In the genomic region with DNA sequence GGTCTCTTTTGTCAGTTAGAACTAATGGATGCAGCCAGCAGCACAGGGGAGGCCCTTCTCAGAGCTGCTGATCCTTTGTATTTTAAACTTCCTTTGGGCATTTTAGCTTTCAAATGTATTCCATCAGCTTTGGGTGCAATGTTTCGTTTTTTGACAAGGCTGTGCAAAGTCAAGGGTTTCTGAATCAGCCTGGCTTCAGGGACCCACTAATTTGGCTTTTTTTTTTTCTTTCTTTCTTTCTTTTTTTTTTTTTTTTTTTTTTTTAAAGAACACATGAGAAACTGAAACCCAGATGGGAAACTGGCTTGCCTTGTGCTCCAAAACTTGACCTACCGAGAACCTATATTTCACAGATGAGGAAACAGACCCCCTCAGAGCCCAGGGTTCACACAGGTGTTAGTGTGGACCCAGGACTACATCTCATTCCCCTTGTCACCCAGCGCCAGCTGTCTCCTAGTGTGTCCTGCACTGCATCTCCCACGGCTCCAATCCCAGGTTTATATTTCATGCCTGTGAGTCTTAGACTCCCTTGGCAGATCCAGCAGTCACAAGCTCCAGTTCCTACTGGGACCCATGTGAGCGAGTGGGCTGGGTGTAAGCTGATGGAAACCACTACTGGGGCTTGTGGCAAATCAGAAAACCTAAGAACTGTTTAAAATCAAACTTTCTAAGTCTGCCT, we compare ENCODE assay signal across 8 mouse cellular contexts. TPM values are rescaled to one million over a fixed set of nuclear protein-coding genes. Genes with fewer than 3 reads are reported as not detected.
DNase-seq lines count a peak whose midpoint lies in the region; ATAC-seq lines count a peak whose summit lies in the region.

No protein-coding gene starts in this region.

- peak; percentile 94 for ATAC-seq in kidney, embryonic 16.5 days (ENCODE audit: low FRiP score, low TSS enrichment)
- ATAC-seq in heart, embryonic 13.5 days (ENCODE audit: extremely low read depth, insufficient number of reproducible peaks, low FRiP score, low TSS enrichment) = no peak; the same call in 1 of the 2 replicates
- ATAC-seq in megakaryocyte, adult 5-6 weeks (ENCODE audit: poor library complexity, severe bottlenecking) = peak; percentile 41
- ATAC-seq in inflammation-experienced regulatory T-cells, adult 6 months = no peak

- peak overlapping the region; percentile 54 for H3K9ac ChIP-seq in kidney, embryonic 16.5 days (replicated peaks; ENCODE audit: low read length)
- H3K9ac ChIP-seq in heart, embryonic 13.5 days = peak overlapping the region; percentile 21; the same call in 1 of the 2 replicates

- H3K9me3 ChIP-seq in kidney, embryonic 16.5 days (ENCODE audit: low read length) = no peaks in the 10 kb centered on the region
- no peaks in the 10 kb centered on the region for H3K9me3 ChIP-seq in heart, embryonic 13.5 days

- no peaks in the 10 kb centered on the region for H3K27me3 ChIP-seq in kidney, embryonic 16.5 days (ENCODE audit: insufficient read depth, low read length)
- no peaks in the 10 kb centered on the region for H3K27me3 ChIP-seq in heart, embryonic 13.5 days (replicated peaks)

- H3K27ac ChIP-seq in kidney, embryonic 16.5 days (ENCODE audit: low read length) = peak overlapping the region; percentile 95
- peak overlapping the region; percentile 84 for H3K27ac ChIP-seq in heart, embryonic 13.5 days (replicated peaks)

- H3K4me3 ChIP-seq in kidney, embryonic 16.5 days (ENCODE audit: low read length) = peak overlapping the region; percentile 10; the same call in 1 of the 2 replicates
- 0 out of 2 replicates have a peak overlapping the region, but pooled peaks have one; percentile 8 for H3K4me3 ChIP-seq in heart, embryonic 13.5 days

- H3K4me2 ChIP-seq in kidney, embryonic 16.5 days (replicated peaks; ENCODE audit: low read depth, low read length) = peak overlapping the region; percentile 48
- peak overlapping the region; percentile 52 for H3K4me2 ChIP-seq in heart, embryonic 13.5 days

- 10% methylated on average over 5 of the region's 5 CpGs for WGBS in kidney, embryonic 16.5 days
- 30% methylated on average over 5 of the region's 5 CpGs for WGBS in heart, embryonic 13.5 days

- DNase-seq in kidney, adult 9 months = no peak
- DNase-seq in adrenal gland, postnatal 36 days = peak; percentile 9 to 10
- DNase-seq in right cerebral cortex, postnatal 36 days (ENCODE audit: low spot score in 2 of 2) = no peak
- DNase-seq in layer of hippocampus, adult 11-12 months (ENCODE audit: low spot score) = no peak

- H3K4me1 ChIP-seq in kidney, embryonic 16.5 days (ENCODE audit: insufficient read depth, low read length) = peaks cover 26% of the 10 kb centered on the region
- peaks cover 24% of the 10 kb centered on the region for H3K4me1 ChIP-seq in heart, embryonic 13.5 days

- H3K36me3 ChIP-seq in kidney, embryonic 16.5 days (ENCODE audit: insufficient read depth, low read length) = no peaks in the 10 kb centered on the region
- no peaks in the 10 kb centered on the region for H3K36me3 ChIP-seq in heart, embryonic 13.5 days

RNA-seq across cellular contexts. Expression of a gene that starts 26.4 kb away (rescaled TPM):
- polyA plus RNA-seq in kidney, embryonic 16.5 days (2015; fragmentation: Nextera tagmentation; extraction: Ambion mirVana) = 20.8 and 26.2 TPM in 2 replicates
- 1 to 10 TPM; 3.3 to 3.9 TPM for total RNA-seq in adrenal gland, postnatal 36 days (2021)
- polyA plus RNA-seq in heart, embryonic 13.5 days (2015; fragmentation: Nextera tagmentation; extraction: Ambion mirVana) = 3.2 and 4.8 TPM in 2 replicates
- total RNA-seq in megakaryocyte, adult 5-6 weeks (2015) = 0.84 and 1.2 TPM in 2 replicates
- total RNA-seq in megakaryocyte, adult 5-6 weeks (2017) = 1.1 and 2.3 TPM in 2 replicates
- not detected for polyA plus RNA-seq in inflammation-experienced regulatory T-cells, adult 6 months (2017; shearing (Covaris generic))

Comparison
In these comparisons a context has a peak if more than half of its experiments do, and no peak if none do; other contexts are left out.
1. ATAC-seq: peak in kidney, embryonic 16.5 days (single experiment) and megakaryocyte, adult 5-6 weeks (single experiment); none in heart, embryonic 13.5 days (single experiment) and inflammation-experienced regulatory T-cells, adult 6 months (single experiment).
2. DNase-seq: peak in adrenal gland, postnatal 36 days (2 of 2); none in kidney, adult 9 months (single experiment), right cerebral cortex, postnatal 36 days (0 of 2) and layer of hippocampus, adult 11-12 months (single experiment).